8 mouse cellular contexts compared by ENCODE assay signal in the genomic region with DNA sequence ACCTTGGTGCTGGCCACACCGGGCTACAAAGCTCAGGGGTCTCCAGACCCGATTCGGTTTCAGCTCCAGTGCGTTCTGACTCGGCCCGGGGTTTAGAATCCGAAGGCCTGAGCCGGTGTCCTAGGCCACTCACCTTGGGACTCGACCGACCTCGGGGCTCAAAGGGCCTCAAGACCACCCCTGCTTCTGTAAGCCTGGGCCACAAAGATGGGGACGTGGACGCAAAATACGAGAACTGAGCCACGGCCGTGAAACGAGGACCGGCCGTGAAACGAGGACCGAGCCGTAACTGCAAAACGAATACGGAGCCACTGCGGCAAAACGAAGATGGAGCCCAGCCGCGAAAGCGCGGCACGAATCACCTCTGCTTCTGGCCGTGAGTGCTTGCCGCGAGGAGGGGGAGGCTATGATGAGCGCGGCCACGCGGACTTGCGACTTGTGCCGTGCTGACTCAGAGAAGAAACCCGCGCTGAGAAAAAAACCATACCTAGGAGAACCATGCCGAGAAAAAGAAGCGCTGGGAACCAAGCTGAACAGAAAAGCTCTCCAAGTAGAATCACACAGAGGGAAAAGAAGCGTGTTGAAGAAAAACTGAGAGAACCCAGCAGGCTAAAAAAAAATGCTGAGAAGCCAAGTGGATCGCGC.
DNase-seq lines count a peak whose midpoint lies in the region; ATAC-seq and TF ChIP-seq lines count a peak whose summit lies in the region.

No protein-coding gene starts in this region.

- H3K27me3 ChIP-seq in forebrain, embryonic 14.5 days (replicated peaks; ENCODE audit: control insufficient read depth, insufficient read depth, low read length): no peaks in the 10 kb centered on the region
- H3K27me3 ChIP-seq in intestine, embryonic 15.5 days (replicated peaks): no peaks in the 10 kb centered on the region
- no peaks in the 10 kb centered on the region for H3K27me3 ChIP-seq in liver, adult 2 months (ENCODE audit: control insufficient read depth, insufficient read depth, low read length)
- no peaks in the 10 kb centered on the region for H3K27me3 ChIP-seq in midbrain, embryonic 16.5 days (ENCODE audit: control insufficient read depth, insufficient read depth, low read depth, low read length)
- no peaks in the 10 kb centered on the region for H3K27me3 ChIP-seq in stomach, embryonic 15.5 days (replicated peaks)

- DNase-seq in cerebellum, adult 11 months: peak; percentile 25
- DNase-seq in c-Kit-negative CD71-positive TER-119-positive erythroid progenitor cells, embryonic 14.5 days (ENCODE audit: low read depth, low spot score): peak; percentile 19
- DNase-seq in forebrain, embryonic 14.5 days (ENCODE audit: low spot score): peak; percentile 51
- DNase-seq in liver, adult 2 months (ENCODE audit: extremely low read depth, low read depth, low spot score): peak; percentile 35

- no peak for ATAC-seq in cerebellum, adult (ENCODE audit: insufficient number of reproducible peaks, low FRiP score, low TSS enrichment)
- ATAC-seq in forebrain, embryonic 14.5 days: no peak
- ATAC-seq in intestine, embryonic 15.5 days: no peak
- ATAC-seq in midbrain, embryonic 16.5 days: peak; percentile 20; the same call in 1 of the 2 replicates
- ATAC-seq in stomach, embryonic 15.5 days (ENCODE audit: insufficient read depth, low FRiP score, low read depth): no peak

- H3K4me3 ChIP-seq in forebrain, embryonic 14.5 days (ENCODE audit: low read depth, low read length): peak overlapping the region; percentile 46
- peak overlapping the region; percentile 48 for H3K4me3 ChIP-seq in intestine, embryonic 15.5 days (replicated peaks)
- peak overlapping the region; percentile 62 for H3K4me3 ChIP-seq in liver, adult 2 months (ENCODE audit: insufficient read depth, low read depth, low read length)
- H3K4me3 ChIP-seq in midbrain, embryonic 16.5 days (ENCODE audit: low read depth, low read length): peak overlapping the region; percentile 55
- H3K4me3 ChIP-seq in stomach, embryonic 15.5 days (replicated peaks): peak overlapping the region; percentile 56

- TF ChIP-seq CTCF in liver, adult 2 months (IDR thresholded peaks at IDR 0.05; ENCODE audit: low read depth, low read length): no peak

- 51% methylated on average over 47 of the region's 47 CpGs for WGBS in forebrain, embryonic 14.5 days
- 46% methylated on average over 47 of the region's 47 CpGs for WGBS in intestine, embryonic 15.5 days
- WGBS in liver, adult 2 months: 54% methylated on average over 47 of the region's 47 CpGs
- WGBS in midbrain, embryonic 16.5 days: 50% methylated on average over 47 of the region's 47 CpGs
- WGBS in stomach, embryonic 15.5 days: 56% methylated on average over 47 of the region's 47 CpGs

- peak overlapping the region; percentile 68 for H3K9ac ChIP-seq in forebrain, embryonic 14.5 days (ENCODE audit: low read length)
- peak overlapping the region; percentile 55 for H3K9ac ChIP-seq in intestine, embryonic 15.5 days
- H3K9ac ChIP-seq in liver, adult 2 months (ENCODE audit: low read depth, low read length): peak overlapping the region; percentile 69
- H3K9ac ChIP-seq in midbrain, embryonic 16.5 days (ENCODE audit: low read depth, low read length): peak overlapping the region; percentile 63
- peak overlapping the region; percentile 38; the same call in 1 of the 2 replicates for H3K9ac ChIP-seq in stomach, embryonic 15.5 days

- no peaks in the 10 kb centered on the region; the same call in 1 of the 2 replicates for H3K4me1 ChIP-seq in forebrain, embryonic 14.5 days (ENCODE audit: control insufficient read depth, insufficient read depth, low read length)
- peaks cover 21% of the 10 kb centered on the region for H3K4me1 ChIP-seq in intestine, embryonic 15.5 days (replicated peaks)
- 0 out of 2 replicates have a peak, but pooled peaks cover 3% of the 10 kb centered on the region for H3K4me1 ChIP-seq in liver, adult 2 months (ENCODE audit: control insufficient read depth, insufficient read depth, low read length)
- H3K4me1 ChIP-seq in midbrain, embryonic 16.5 days (ENCODE audit: control insufficient read depth, insufficient read depth, low read length): 0 out of 2 replicates have a peak, but pooled peaks cover 3% of the 10 kb centered on the region
- peaks cover 19% of the 10 kb centered on the region for H3K4me1 ChIP-seq in stomach, embryonic 15.5 days

- H3K27ac ChIP-seq in forebrain, embryonic 14.5 days (ENCODE audit: low read depth, low read length): peak overlapping the region; percentile 44; the same call in 1 of the 2 replicates
- peak overlapping the region; percentile 70 for H3K27ac ChIP-seq in intestine, embryonic 15.5 days
- peak overlapping the region; percentile 55 for H3K27ac ChIP-seq in liver, adult 2 months (replicated peaks; ENCODE audit: insufficient read depth, low read depth, low read length)
- H3K27ac ChIP-seq in midbrain, embryonic 16.5 days (ENCODE audit: low read length): peak overlapping the region; percentile 75
- H3K27ac ChIP-seq in stomach, embryonic 15.5 days: peak overlapping the region; percentile 77

- no peaks in the 10 kb centered on the region; the same call in 1 of the 2 replicates for H3K9me3 ChIP-seq in forebrain, embryonic 14.5 days (replicated peaks; ENCODE audit: control insufficient read depth, low read length)
- no peaks in the 10 kb centered on the region for H3K9me3 ChIP-seq in intestine, embryonic 15.5 days
- H3K9me3 ChIP-seq in midbrain, embryonic 16.5 days (replicated peaks; ENCODE audit: control insufficient read depth, low read length, poor library complexity, severe bottlenecking): peaks cover 3% of the 10 kb centered on the region; the same call in 1 of the 2 replicates
- H3K9me3 ChIP-seq in stomach, embryonic 15.5 days: no peaks in the 10 kb centered on the region

- H3K36me3 ChIP-seq in forebrain, embryonic 14.5 days (ENCODE audit: control insufficient read depth, insufficient read depth, low read length): no peaks in the 10 kb centered on the region
- H3K36me3 ChIP-seq in intestine, embryonic 15.5 days: no peaks in the 10 kb centered on the region
- no peaks in the 10 kb centered on the region for H3K36me3 ChIP-seq in liver, adult 2 months (ENCODE audit: control insufficient read depth, insufficient read depth, low read length)
- no peaks in the 10 kb centered on the region for H3K36me3 ChIP-seq in midbrain, embryonic 16.5 days (ENCODE audit: control insufficient read depth, insufficient read depth, low read length)
- no peaks in the 10 kb centered on the region for H3K36me3 ChIP-seq in stomach, embryonic 15.5 days

- H3K79me2 ChIP-seq in liver, adult 2 months (ENCODE audit: control insufficient read depth, insufficient read depth, low read length): peaks cover 11% of the 10 kb centered on the region; the same call in 1 of the 2 replicates

- no peak for TF ChIP-seq POLR2A in liver, adult 2 months (IDR thresholded peaks at IDR 0.05; ENCODE audit: extremely low read depth, insufficient read depth, low read length)

- peak overlapping the region; percentile 49 for H3K4me2 ChIP-seq in forebrain, embryonic 14.5 days (ENCODE audit: low read length)
- peak overlapping the region; percentile 48 for H3K4me2 ChIP-seq in intestine, embryonic 15.5 days (replicated peaks)
- H3K4me2 ChIP-seq in midbrain, embryonic 16.5 days (ENCODE audit: low read length): peak overlapping the region; percentile 59
- peak overlapping the region; percentile 44 for H3K4me2 ChIP-seq in stomach, embryonic 15.5 days
